Mouse (Mus musculus) CH12.LX (cell line): ENCODE results near the gene Sycn.

Experiments used
- CHD1 ChIP-seq: IDR thresholded peaks from 2 replicates; pipeline ENCODE4 v1.6.1; 2012; ENCODE audit warnings: low read depth, low read length, improper control_type of control experiment, inconsistent platforms
- CTCF ChIP-seq, 2 experiments: IDR thresholded peaks in 1 of 2; conservative IDR thresholded peaks in 1 of 2; 2 replicates each; pipeline ENCODE4 v1.5.1; 2011 to 2012; ENCODE audit warnings: low read depth in 2 of 2, low read length in 2 of 2, improper control_type of control experiment in 1 of 2, inconsistent platforms in 1 of 2, mild to moderate bottlenecking in 1 of 2, moderate library complexity in 1 of 2
- ELF1 ChIP-seq: IDR thresholded peaks from 2 replicates; pipeline ENCODE4 v1.6.1; 2014; ENCODE audit warnings: low read depth, mild to moderate bottlenecking, inconsistent platforms, low read length, improper control_type of control experiment
- EP300 ChIP-seq: IDR thresholded peaks from 2 replicates; pipeline ENCODE4 v1.6.1; 2011; ENCODE audit warnings: low read length, improper control_type of control experiment
- HCFC1 ChIP-seq: IDR thresholded peaks from 2 replicates; pipeline ENCODE4 v1.6.1; 2012; ENCODE audit warnings: low read depth, mild to moderate bottlenecking, inconsistent platforms, low read length, improper control_type of control experiment
- MAFK ChIP-seq: IDR thresholded peaks from 2 replicates; pipeline ENCODE4 v1.6.1; 2011; ENCODE audit warnings: low read length, improper control_type of control experiment; ENCODE audit not compliant: insufficient replicate concordance
- MEF2A ChIP-seq: IDR thresholded peaks from 2 replicates; pipeline ENCODE4 v1.6.1; 2014; ENCODE audit warnings: low read depth, mild to moderate bottlenecking, inconsistent platforms, low read length, improper control_type of control experiment, borderline replicate concordance
- POLR2A ChIP-seq: IDR thresholded peaks from 2 replicates; pipeline ENCODE4 v1.6.1; 2011; ENCODE audit warnings: low read depth, mild to moderate bottlenecking, improper control_type of control experiment, low read length
- RAD21 ChIP-seq: IDR thresholded peaks from 2 replicates; pipeline ENCODE4 v1.6.1; 2011; ENCODE audit warnings: low read depth, mild to moderate bottlenecking, low read length, improper control_type of control experiment, moderate library complexity
- RCOR1 ChIP-seq: conservative IDR thresholded peaks from 2 replicates; pipeline ENCODE4 v1.6.1; 2012; ENCODE audit warnings: low read depth, mild to moderate bottlenecking, inconsistent platforms, low read length, improper control_type of control experiment
- SMC3 ChIP-seq: IDR thresholded peaks from 2 replicates; pipeline ENCODE4 v1.6.1; 2011; ENCODE audit warnings: low read depth, low read length, improper control_type of control experiment
- TBP ChIP-seq: conservative IDR thresholded peaks from 2 replicates; pipeline ENCODE4 v1.6.1; 2011; ENCODE audit warnings: low read depth, low read length, improper control_type of control experiment
- ZMIZ1 ChIP-seq: IDR thresholded peaks from 2 replicates; pipeline ENCODE4 v1.6.1; 2012; ENCODE audit warnings: low read depth, mild to moderate bottlenecking, inconsistent platforms, low read length, improper control_type of control experiment

DNA sequence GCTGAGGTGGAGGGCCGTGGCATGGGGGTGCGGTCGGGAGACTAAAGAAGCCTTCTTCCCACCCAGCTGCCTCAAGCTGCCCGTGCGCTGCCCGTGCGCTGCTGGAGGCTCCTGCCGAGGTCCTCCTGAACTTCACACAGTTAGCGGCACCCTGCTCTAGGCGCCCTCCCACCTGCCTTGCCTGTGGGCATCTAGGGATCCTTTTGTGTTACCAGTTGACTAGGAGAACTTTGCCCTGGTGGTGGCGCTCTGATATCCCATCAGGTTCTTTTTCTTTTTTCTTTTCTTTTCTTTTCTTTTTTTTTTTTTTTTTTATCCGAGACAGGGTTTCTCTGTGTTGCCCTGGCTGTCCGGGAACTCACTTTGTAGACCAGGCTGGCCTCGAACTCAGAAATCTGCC, 49.8 kb upstream of the Sycn start:
- no peak for TF ChIP-seq TBP
- no peak for TF ChIP-seq CTCF (conservative IDR thresholded peaks at IDR 0.05 in 1 of 2, IDR thresholded peaks at IDR 0.05 in 1 of 2; ENCODE audit: low read depth in 2 of 2, low read length in 2 of 2)
- TF ChIP-seq ELF1 = no peak
- TF ChIP-seq MEF2A = no peak
- no peak for TF ChIP-seq RAD21
- no peak for TF ChIP-seq POLR2A
- no peak for TF ChIP-seq MAFK
- TF ChIP-seq SMC3 = no peak
- TF ChIP-seq ZMIZ1 = no peak
- no peak for TF ChIP-seq CHD1
- no peak for TF ChIP-seq EP300
- TF ChIP-seq HCFC1 = no peak
- no peak for TF ChIP-seq RCOR1
